Mouse (Mus musculus) duodenum, adult 2 months (tissue): Measurements from ENCODE around the gene Mocs3. TPM values are rescaled to one million over a fixed set of nuclear protein-coding genes. Genes with fewer than 3 reads are reported as not detected.

Source experiments
- polyA plus RNA-seq: library from polyadenylated mRNA; depleted of rRNA; stranded (reverse); fragments of >200 nt; gene quantifications from 2 replicates; pipeline ENCODE4 v1.2.3, GENCODE M21; 2012; ENCODE audit warnings: low replicate concordance; rRNA removed

Gene Mocs3
- polyA plus RNA-seq, result 27.4 and 72.7 TPM in 2 replicates

DNA sequence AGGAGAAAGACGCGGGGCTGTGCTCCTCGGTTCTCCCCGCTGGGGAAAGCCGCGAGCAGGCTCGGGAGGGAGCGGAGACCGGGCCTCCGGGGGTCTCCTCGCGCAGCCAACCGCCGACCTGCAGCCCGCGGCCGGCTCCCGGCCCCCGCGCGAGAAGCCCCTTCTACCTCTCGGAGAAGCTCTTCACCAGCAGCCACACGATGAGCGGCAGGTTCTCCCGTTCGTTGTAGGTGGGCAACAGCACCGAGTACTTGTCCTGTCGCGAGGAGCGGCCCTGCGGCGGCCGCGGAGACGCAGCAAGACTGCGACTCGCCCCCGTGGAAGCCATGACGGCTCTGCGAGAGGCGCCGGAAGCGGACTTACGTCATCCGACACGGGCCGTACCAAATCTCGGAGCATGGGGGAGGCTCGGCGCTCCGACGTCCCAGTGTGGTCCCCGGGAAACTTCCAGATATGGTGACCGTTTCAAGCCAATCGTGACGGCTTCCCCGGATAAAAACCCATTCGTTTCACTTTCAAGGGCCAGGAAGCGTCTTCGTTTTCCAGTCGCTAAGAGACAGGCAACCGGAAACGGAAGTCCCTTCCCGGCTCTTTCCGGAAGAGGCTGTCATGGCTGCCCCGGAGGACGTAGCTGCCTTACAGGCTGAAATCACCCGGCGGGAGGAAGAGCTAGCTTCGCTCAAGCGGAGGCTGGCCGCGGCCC lies at the start of gene Mocs3, which contains the start of the genes Gm20716 and Dpm1:
Mocs3 (plus strand) TSS at position 597 of the 703 bp plus-strand sequence.
Gm20716 (minus strand) TSS at position 339 of the 703 bp plus-strand sequence.
Dpm1 (minus strand) TSS at position 566 of the 703 bp plus-strand sequence.

DNA sequence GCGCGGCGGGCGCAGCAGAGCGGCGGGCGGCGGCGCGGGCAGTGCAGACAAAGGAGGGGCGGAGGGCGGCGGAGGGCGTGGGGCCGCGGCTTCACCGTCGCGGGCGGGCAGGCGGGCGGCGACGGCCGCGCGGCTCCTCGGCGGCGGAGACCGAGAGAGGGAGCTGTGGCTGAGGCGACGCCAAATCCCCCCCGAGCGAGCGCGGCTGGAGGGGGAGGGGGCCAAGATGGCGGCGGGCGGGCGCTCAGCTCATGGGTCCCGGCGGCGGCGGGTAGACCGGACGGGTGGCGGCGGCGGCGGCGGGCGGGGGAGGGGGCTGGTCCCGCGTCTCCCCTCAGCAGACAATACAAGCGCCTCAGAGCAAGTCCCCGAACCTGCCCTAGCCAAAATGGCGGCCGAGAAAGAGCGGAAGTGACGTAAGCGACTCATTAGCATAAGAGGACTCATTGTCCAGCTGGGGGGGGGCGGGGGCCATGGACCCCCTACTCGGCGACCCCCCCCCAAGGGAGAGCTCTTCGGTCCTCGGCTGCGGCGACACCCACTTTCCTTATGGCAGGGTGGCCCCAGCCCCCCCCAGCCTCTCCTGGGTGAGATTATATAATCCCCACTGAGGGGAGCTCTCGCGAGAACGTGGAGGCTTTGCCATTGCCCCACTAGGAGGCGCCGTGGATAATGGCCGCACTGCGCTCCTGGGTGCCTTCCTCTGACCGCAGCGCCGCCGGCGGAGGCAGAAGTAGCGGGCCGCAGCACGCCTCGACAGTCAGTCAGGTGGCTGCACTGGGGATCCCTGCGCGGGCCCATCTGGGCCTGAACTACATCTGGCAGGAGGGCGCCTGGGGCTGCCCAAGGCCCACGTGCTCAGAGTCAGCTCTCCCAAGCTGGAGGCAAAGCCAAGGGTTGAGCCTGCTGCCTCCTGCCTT lies 23.4 kb upstream of the Mocs3 start, which contains the start of gene Adnp:
Adnp (minus strand) TSS at position 388 of the 920 bp plus-strand sequence.

DNA sequence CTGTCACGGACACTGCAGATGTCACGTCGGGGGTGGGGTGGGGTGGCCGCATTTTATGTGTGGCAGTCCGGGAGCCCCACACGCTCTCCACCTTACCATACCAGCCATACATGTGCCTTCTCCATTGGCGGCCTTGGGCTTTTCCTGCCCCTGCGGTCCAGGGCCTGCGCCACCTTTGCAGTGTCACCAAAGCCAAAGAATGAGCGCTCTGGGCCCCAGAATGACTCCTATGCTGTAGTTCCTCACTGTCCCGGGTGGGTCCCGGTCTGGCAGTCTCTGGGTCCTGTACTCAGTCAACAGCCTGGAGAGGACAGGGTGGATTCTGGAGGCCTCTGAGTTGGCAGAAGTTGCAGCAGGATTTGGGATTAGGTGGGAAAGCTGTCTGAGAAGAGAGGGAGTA lies 51.2 kb downstream of the Mocs3 start, which contains the start of gene Kcng1:
Kcng1 (minus strand) TSS at position 155 of the 400 bp plus-strand sequence.

Other genes with a start within 250 kb of the Mocs3 start
- 3.3 and 3.4 TPM in 2 replicates for gene Ripor3, start 220.0 kb upstream of the Mocs3 start, polyA plus RNA-seq
- 19.6 and 28.7 TPM in 2 replicates for gene Pard6b, start 149.6 kb upstream of the Mocs3 start, polyA plus RNA-seq
- gene Adnp, start 23.5 kb upstream of the Mocs3 start, polyA plus RNA-seq, result 7.3 and 11.1 TPM in 2 replicates
- not detected in 2 replicates for gene Gm20716, start 258 bp upstream of the Mocs3 start, polyA plus RNA-seq
- 11.0 and 15.8 TPM in 2 replicates for gene Dpm1, start within 50 bp of the Mocs3 start, polyA plus RNA-seq
- 0.48 and 1.3 TPM in 2 replicates for gene Kcng1, start 51.1 kb downstream of the Mocs3 start, polyA plus RNA-seq